Mouse (Mus musculus) 416B (cell line): ENCODE results near the gene Col27a1.

Experiments
- DNase-seq: peaks from one replicate; pipeline ENCODE4 v3.0.0; 2011; ENCODE audit warnings: low read depth

Gene Col27a1

DNA sequence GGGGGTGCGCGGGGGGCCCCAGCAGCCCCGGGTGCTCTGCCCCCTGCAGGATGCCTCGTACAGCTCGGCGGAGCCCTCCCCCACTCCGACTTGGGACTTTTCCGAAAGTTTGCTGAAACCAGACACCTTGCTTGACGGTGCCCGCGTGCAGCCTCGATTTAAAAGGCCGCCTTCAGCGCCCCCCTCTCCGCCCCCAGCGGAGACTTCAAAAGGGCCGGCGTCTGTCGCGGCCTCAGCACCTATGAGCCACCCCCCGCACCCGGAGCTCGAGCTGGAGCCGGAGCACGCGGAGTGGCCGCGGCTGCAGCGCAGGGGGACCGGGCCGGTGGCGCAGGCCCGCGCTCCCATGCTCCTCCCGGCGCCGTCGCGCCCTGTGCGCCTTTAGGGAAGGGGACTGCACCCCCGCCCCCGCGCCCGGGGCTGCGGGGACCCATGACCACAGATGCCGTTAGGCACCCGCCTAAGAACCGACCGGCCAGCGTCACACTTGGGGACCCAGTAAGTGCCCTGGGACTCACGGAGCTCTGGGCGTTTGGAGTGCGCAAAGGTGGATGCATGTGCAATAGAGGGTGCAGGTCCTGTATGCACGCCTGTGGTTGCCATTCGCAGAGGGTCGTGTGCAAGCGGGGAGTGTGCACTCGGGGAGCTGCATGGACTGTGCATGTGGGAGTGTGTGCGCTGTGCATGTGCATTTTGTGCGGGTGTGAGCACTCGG, at the start of gene Col27a1:
TSS of gene Col27a1 (plus strand) at position 98 of the 715 bp plus-strand sequence.
- DNase-seq = no peak

DNA sequence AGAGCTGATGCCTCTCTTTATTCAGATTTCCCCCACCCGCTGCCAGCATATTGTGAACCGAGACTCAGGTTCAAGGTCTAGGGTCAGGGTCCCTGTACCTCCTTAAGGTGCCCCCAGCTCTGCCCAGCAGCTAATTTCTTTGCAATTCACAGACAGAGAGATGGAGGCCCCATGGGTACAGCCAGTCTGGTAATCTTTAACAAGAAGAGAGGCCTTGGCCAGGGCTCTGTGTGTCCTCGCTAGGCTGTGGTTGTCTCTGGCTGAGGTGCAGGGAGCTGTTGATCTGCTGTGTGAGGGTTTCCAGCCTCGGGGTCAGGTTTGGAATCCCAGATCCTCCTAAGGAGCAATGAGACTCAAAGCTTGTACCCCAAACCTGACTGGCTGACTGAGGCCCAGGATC, 48.2 kb upstream of the Col27a1 start:
- no peak for DNase-seq

DNA sequence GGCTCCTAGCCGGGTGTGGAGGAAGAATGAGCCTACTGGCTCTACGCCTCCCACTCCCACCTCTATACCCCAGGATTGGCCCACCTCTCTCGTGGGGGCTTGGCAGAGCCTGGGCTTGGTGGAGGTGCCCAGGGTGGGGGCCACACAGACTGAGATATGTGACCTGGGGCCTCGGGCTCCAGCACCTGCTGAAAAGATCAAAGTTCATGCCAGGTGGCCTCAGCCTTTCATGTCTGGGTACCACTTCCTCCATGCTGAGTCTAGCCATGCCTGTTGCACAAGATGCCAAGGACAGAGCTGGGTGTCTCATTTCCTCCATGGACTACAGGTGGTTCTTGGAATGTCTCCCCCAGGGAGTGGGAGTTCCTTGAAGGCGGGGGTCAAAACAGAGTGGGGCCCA, 47.5 kb upstream of the Col27a1 start:
- DNase-seq = no peak

DNA sequence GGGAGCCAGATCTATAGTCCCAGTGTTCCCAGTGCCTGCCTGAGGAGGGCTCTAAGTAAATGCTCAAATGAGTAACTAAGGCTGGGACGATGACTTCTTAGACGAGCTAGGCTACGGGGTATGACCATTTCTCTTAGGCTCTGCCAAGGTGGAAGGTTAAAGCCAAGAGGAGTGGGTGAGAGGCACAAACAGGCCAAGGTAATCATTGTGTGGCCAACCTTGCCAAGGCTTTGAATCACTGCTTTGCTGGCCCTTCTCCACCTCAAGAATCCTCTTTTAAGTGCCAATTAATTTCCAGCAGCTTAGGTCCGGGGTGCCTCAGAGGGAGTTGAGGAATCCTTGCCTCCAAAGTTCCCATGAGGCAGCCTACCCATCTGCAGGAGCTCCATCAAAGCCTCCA, 43.7 kb upstream of the Col27a1 start:
- DNase-seq = no peak

DNA sequence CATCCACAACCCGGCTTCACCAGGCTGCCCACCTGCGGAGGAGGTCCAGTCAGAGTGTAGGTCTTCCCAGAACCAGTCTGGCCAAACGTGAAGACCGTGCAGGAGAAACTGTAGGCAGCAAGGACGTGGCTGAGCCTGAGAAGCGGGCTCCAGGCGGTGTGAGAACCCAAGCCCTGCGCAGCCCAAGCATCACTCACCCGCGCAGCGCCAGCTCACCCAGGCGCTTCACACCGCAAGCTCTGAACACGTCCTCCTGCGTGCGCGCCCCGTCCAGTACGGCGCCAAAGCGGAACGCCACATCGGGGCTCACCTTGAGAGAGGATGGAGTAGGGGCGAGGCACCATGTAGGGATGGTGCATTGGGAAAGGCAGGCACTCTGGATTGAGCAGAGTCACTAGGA, 42.7 kb upstream of the Col27a1 start:
- no peak for DNase-seq

GRCm38 (mm10) chr4:63171969-63172685, 41.7 kb upstream of the Col27a1 start, which contains the start of gene Kif12:
Gene Kif12 (minus strand): TSS chr4:63172131.
- DNase-seq = no peak

DNA sequence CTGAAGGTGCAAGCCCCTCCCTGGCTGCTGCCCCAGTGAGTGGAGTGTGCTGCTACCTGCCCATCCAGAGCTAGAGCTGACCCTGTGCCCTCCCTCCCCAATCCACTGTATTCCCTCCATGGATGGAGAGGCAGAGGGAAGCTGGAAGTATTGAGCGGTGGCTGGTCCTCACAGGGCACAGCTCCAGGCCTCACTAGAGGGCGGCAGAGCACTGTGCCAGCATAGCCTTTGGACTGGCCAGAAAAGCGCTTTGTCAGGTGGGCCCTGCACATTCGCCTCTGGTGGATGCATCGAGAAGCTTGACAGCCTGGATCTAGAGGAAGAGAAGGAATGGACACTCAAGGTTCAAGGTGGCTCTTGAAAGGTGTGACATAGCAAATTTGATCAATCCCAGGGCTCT, 32.2 kb upstream of the Col27a1 start:
- no peak for DNase-seq

- no peak for DNase-seq
Observed at GRCm38 (mm10) chr4:63186281-63186870, 27.4 kb upstream of the Col27a1 start.

DNA sequence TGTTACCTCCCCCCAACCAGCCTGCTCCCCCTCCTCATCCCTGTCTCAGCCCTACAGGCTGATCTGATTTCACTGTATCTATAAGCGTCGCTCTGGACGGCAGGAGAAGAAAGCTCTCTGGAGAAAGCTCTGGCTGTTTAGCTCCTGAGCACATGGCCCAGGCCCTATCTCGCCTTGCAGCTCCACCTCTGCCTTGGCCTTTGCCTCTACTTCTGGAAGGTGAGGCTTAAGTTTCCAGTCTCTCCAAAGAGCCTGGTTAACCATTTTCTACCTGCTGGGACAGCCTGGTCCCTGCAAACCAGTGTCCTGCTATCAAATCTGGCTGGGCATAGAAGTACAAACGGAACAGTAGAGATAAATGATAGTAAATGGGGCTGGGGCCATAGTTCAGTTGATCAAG, 22.2 kb upstream of the Col27a1 start:
- no peak for DNase-seq

DNA sequence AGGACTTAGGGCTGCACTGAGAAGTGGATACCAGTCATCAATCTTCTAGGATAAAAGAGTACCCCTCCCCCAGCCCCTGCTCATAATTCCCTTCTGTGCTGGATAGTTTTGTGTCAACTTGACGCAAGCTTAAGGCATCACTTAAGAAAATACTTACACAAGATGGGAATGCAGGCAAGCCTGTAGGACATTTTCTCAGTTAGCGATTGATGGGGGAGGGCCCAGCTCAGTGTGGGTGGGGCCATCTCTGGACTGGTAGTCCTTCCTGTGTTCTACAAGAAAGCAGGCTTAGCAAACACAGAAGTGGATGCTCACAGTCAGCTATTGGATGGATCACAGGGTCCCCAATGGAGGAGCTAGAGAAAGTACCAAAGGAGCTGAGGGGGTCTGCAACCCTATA, 19.4 kb upstream of the Col27a1 start:
- no peak for DNase-seq

DNA sequence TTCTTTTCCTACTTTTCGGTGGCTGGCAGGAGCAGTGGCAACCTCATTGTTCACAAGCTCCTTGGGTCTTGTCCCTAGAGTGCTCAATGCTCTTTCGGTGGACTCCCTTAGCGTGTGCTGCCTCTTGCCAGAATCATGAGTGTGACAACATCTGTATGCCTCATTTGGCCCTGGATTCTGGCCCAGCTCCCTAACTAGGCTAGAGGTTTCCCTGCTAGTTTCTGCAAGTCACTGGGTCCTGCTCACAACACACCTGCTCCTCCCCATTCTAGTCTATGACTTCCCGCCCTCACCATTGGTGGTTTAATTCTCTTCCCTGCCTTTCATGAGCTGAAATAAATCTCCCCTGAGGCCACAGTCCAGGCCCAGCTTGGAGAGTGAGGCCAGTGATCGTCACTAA, 14.4 kb upstream of the Col27a1 start:
- no peak for DNase-seq

- no peak for DNase-seq
Observed at GRCm38 (mm10) chr4:63203874-63204273, 9.9 kb upstream of the Col27a1 start.

DNA sequence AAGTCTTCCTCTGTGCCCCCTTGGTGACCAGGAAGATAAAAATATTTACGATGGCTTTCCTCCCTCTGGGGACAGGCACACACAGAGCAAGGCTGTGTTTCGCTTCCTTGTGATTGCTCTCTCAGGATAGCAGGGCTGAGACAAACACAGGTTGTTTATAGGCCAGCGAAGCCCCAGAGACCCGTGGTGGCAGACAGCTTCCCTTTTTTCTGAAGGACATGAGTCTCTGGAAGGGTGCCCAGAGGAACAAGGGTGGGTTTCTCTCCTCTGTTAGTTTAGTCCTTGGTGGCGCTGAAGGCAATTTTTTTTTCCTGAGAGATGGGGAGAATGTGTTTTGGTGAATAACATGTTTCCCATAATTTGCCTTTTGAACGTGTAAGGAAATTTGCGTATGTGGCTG, 8.2 kb upstream of the Col27a1 start:
- no peak for DNase-seq

DNA sequence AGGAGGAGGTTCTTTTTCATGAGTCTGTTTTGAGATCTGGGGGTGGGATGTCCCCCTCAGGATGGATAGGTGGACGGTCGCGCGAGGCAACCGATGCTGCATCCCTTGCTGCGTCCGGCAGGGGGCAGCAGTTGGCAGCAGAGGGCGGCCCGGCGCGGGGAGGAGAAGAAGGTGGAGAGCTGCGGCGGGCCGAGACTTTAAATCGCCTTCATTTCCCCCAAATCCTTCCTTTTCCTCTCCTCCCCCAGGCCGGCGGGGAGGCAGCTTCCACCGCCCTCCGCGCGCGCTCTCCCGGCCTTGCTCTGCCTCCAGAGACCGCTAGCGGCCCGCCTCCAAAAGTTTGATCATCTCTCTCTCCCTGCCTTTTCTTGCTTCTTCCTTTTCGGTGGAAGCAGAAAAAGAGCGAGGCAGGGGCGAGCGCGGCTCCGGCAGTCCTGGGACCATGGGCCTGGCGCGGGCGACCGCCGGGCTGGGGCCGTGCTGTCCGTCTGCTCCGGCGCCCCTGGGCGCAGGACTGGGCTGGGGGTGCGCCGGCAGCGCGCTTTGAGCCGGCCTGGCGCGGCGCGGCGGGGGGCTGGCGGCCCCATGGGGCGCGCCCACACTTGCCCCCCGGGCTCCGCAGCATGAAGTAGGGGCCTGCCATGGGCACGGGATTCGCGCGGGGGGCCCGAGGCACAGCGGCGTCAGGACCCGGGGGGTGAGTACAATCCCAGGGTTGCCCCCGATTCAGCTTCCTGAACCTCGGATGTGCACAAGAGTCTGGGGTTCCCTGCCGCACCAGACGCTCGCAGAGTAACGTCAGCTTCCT, 1.6 kb downstream of the Col27a1 start:
- DNase-seq = no peak

GRCm38 (mm10) chr4:63215993-63216531, 2.3 kb downstream of the Col27a1 start:
- DNase-seq = no peak

GRCm38 (mm10) chr4:63216566-63216965, 2.8 kb downstream of the Col27a1 start:
- no peak for DNase-seq

- no peak for DNase-seq
Observed at GRCm38 (mm10) chr4:63217513-63217912, 3.7 kb downstream of the Col27a1 start.

DNA sequence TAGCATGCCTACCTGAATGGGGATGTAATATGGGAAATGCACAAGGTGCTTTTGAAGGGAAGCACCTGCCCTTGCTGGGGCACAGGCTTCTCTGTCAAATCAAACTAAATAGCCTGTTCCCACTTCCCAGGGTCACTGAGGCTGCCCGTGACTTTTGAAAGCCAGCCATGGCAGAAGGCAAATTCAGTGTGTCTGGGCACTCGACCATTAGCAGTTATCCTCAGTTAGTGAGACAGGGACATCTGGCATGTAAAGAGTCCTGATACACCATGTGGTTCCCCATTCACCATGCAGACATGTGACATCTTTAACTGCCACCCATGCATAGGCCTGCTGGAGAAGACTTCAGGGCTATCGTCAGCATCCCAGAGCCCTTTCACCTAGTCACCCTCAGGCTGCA, 5.3 kb downstream of the Col27a1 start:
- DNase-seq = no peak

DNA sequence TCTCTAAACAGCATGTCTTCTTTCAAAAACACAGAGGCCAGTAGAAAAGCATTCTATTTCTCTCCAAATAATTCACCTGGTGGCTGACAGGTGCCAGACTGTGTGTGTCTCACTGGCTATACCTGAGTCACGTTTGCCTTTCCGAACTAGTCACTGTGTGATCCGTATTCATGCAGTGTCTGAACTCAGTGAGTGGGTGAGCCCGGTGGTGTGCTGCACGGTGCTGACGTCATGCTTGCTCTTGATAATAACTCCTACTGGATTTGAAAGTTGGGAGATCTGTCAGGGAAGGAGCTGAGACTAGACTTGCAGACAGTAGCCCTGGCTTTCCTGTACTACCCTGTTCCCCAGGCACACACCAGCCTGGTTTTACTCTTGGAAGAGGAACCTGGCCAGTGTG, 5.8 kb downstream of the Col27a1 start:
- DNase-seq = no peak

GRCm38 (mm10) chr4:63221096-63221958, 7.5 kb downstream of the Col27a1 start:
- no peak for DNase-seq

DNA sequence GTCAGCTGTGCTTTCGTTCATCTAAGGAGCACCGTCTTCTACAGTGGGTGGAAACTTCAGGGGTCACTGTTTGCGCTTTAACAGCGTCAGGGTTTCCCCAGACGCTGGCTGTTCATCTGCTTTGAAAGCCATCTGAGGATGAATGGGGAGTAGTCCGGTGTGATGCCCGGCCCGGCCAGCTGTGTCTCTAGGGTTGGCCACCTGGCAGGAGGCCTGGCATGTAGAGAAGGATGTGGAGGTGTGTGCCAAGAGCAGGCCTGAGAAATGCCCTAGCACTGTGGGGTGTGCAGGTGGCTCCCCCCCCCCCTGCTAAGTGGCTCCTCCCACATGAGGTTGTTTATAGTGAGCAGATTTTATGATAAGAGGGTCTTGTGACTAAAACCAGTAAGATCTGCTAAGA, 8.4 kb downstream of the Col27a1 start:
- no peak for DNase-seq
